Mouse (Mus musculus) midbrain, postnatal 0 days (tissue): ENCODE data around the gene Nr2f2. TPM values are rescaled to one million over a fixed set of nuclear protein-coding genes. Genes with fewer than 3 reads are reported as not detected.

ENCODE experiments used
- ATAC-seq: fragments of 200-750 bp; cut with Nextera tagmentation; 2 replicates; pipeline ENCODE4 v1.8.0; 2017; ENCODE audit warnings: moderate number of reproducible peaks, mild to moderate bottlenecking, moderate TSS enrichment, moderate library complexity; ENCODE audit not compliant: low FRiP score
- DNase-seq: peaks from one replicate; pipeline ENCODE4 v3.0.0-alpha.2; 2015; ENCODE audit warnings: low spot score
- H3K27ac ChIP-seq: fragments of 300-500 bp; sonication (generic); 2 replicates; pipeline ENCODE4 v1.5.1; 2014; ENCODE audit warnings: low read depth, mild to moderate bottlenecking, low read length, mixed read lengths
- H3K27me3 ChIP-seq: fragments of 300-500 bp; sonication (generic); 2 replicates; pipeline ENCODE4 v1.6.1; 2014; ENCODE audit warnings: low read length, control low read depth, mixed read lengths; ENCODE audit not compliant: insufficient read depth
- H3K36me3 ChIP-seq: fragments of 300-500 bp; sonication (generic); 2 replicates; pipeline ENCODE4 v1.6.1; 2014; ENCODE audit warnings: low read length, control low read depth, mixed read lengths; ENCODE audit not compliant: insufficient read depth
- H3K4me1 ChIP-seq: fragments of 300-500 bp; sonication (generic); 2 replicates; pipeline ENCODE4 v1.6.1; 2014; ENCODE audit warnings: mild to moderate bottlenecking, control low read depth, antibody characterized with exemption, low read length, mixed read lengths; ENCODE audit not compliant: insufficient read depth
- H3K4me2 ChIP-seq: fragments of 300-500 bp; sonication (generic); 2 replicates; pipeline ENCODE4 v1.6.1; 2014; ENCODE audit warnings: low read depth, mild to moderate bottlenecking, low read length, mixed read lengths; ENCODE audit not compliant: poor library complexity, severe bottlenecking
- H3K4me3 ChIP-seq: fragments of 300-500 bp; sonication (generic); 2 replicates; pipeline ENCODE4 v1.5.1; 2014; ENCODE audit warnings: low read depth, mild to moderate bottlenecking, low read length, moderate library complexity
- H3K9ac ChIP-seq: fragments of 300-500 bp; sonication (generic); replicated peaks from 2 replicates; pipeline ENCODE4 v1.6.1; 2014; ENCODE audit warnings: mild to moderate bottlenecking, low read length, moderate library complexity, mixed read lengths; ENCODE audit not compliant: poor library complexity, severe bottlenecking
- H3K9me3 ChIP-seq: fragments of 300-500 bp; sonication (generic); 2 replicates; pipeline ENCODE4 v1.6.1; 2016; ENCODE audit warnings: low read length, control low read depth
- CTCF ChIP-seq: IDR thresholded peaks from 2 replicates; pipeline ENCODE4 v1.5.1; 2016; ENCODE audit warnings: antibody characterized with exemption, mild to moderate bottlenecking
- WGBS: fragments of 180-500 bp; shearing (Covaris S2); extraction: QIAGEN DNeasy Blood & Tissue Kit; methylation state at CpG from one replicate; pipeline ENCODE4 v1.1.7; 2014; 5-methylcytosine and 5-hydroxymethylcytosine counted together
- polyA plus RNA-seq: library from polyadenylated mRNA; unstranded; fragments of >200 nt; fragmentation: Nextera tagmentation; extraction: Ambion mirVana; gene quantifications from 2 replicates; pipeline ENCODE4 v1.2.1, GENCODE M21; 2015
- total RNA-seq: library from RNA; depleted of rRNA; stranded (reverse); fragments of >200 nt; gene quantifications from 2 replicates; pipeline ENCODE4 v1.2.3, GENCODE M21; 2014

Nr2f2 gene
- total and polyA plus RNA-seq, 2 experiments from 2014 or later, result 38.9 to 81.6 TPM

GRCm38 (mm10) chr7:70363351-70363750 is 3.2 kb downstream of the Nr2f2 start:
- Histone ChIP-seq H3K9ac (no peak overlapping the region), H3K36me3 (no peaks in the 10 kb centered on the region), H3K4me2 (peak overlapping the region; percentile 8; the same call in 1 of the 2 replicates), H3K4me3 (no peak overlapping the region), H3K9me3 (no peaks in the 10 kb centered on the region), H3K27ac (no peak overlapping the region), H3K27me3 (peaks cover 37% of the 10 kb centered on the region), H3K4me1 (no peaks in the 10 kb centered on the region)
- ATAC-seq, result no peak
- no peak for DNase-seq
- TF ChIP-seq CTCF, result no peak
- WGBS, result 18% methylated on average over 4 of the region's 4 CpGs

- peak overlapping the region; percentile 63; the same call in 1 of the 2 replicates for H3K27ac ChIP-seq
- 4% methylated on average over 12 of the region's 12 CpGs for WGBS
- peak overlapping the region; percentile 87 for H3K4me2 ChIP-seq
- no peaks in the 10 kb centered on the region for H3K9me3 ChIP-seq
- peak overlapping the region; percentile 68 for H3K4me3 ChIP-seq
- 0 out of 2 replicates have a peak overlapping the region, but pooled peaks have one; percentile 44 for H3K9ac ChIP-seq
- peaks cover 33% of the 10 kb centered on the region for H3K27me3 ChIP-seq
- H3K36me3 ChIP-seq, result no peaks in the 10 kb centered on the region
- DNase-seq, result no peak
- no peak for TF ChIP-seq CTCF
- ATAC-seq, result no peak
- H3K4me1 ChIP-seq, result no peaks in the 10 kb centered on the region
These were observed 3.9 kb downstream of the Nr2f2 start for GRCm38 (mm10) chr7:70362526-70363170.

GRCm38 (mm10) chr7:70361383-70362364 is 4.9 kb downstream of the Nr2f2 start:
- peak overlapping the region; percentile 87 for H3K4me2 ChIP-seq
- WGBS, result under 1% methylated on average over 91 of the region's 98 CpGs
- DNase-seq (peak; percentile 99), ATAC-seq (peak; percentile 92)
- peaks cover 29% of the 10 kb centered on the region for H3K27me3 ChIP-seq
- H3K4me3 ChIP-seq, result peak overlapping the region; percentile 68
- no peaks in the 10 kb centered on the region for H3K9me3 ChIP-seq
- no peaks in the 10 kb centered on the region for H3K4me1 ChIP-seq
- H3K9ac ChIP-seq, result peak overlapping the region; percentile 72
- H3K36me3 ChIP-seq, result no peaks in the 10 kb centered on the region
- TF ChIP-seq CTCF, result peak; percentile 23
- H3K27ac ChIP-seq, result peak overlapping the region; percentile 82

GRCm38 (mm10) chr7:70360611-70361382 is 5.7 kb downstream of the Nr2f2 start:
- Histone ChIP-seq H3K9me3 (no peaks in the 10 kb centered on the region), H3K4me2 (peak overlapping the region; percentile 87), H3K36me3 (no peaks in the 10 kb centered on the region), H3K27me3 (peaks cover 32% of the 10 kb centered on the region), H3K9ac (peak overlapping the region; percentile 72), H3K4me1 (no peaks in the 10 kb centered on the region), H3K27ac (peak overlapping the region; percentile 82), H3K4me3 (peak overlapping the region; percentile 68)
- under 1% methylated on average over 67 of the region's 84 CpGs for WGBS
- ATAC-seq (0 out of 2 replicates have a peak, but pooled peaks have one; percentile 26), DNase-seq (no peak)
- 0 out of 2 replicates have a peak, but pooled peaks have one; percentile 9 for TF ChIP-seq CTCF

- under 1% methylated on average over 75 of the region's 75 CpGs for WGBS
- Histone ChIP-seq H3K4me3 (peak overlapping the region; percentile 68), H3K4me1 (no peaks in the 10 kb centered on the region), H3K4me2 (peak overlapping the region; percentile 87), H3K27ac (peak overlapping the region; percentile 82), H3K9me3 (no peaks in the 10 kb centered on the region), H3K9ac (peak overlapping the region; percentile 72), H3K27me3 (peaks cover 37% of the 10 kb centered on the region), H3K36me3 (no peaks in the 10 kb centered on the region)
- ATAC-seq, result no peak
- no peak for DNase-seq
- TF ChIP-seq CTCF, result no peak
These were observed 6.5 kb downstream of the Nr2f2 start for GRCm38 (mm10) chr7:70359791-70360581.
